In the genomic region with DNA sequence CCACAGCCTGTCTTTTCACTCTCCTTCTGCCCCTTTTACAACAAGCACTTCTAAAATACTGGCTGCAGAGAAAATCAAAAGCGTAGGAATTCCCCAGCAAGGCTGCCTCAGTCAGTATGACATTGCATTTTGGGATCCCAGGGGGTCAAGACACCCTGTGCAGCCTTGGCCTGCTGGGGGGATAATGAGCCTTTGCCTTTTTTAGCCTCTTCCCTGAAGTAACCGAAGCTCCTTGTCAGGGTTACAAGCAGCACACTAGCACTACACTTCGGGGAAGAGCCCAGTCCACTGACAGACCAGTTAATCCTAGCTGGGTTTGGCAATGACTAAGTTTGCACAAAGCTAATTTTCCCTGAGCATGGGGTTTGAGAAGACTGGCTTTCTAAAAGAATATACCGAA, we compare ENCODE assay signal across 22 mouse cellular contexts.
"Had no signal": no experiment of that assay in that cellular context is flagged by ENCODE, and none has a peak within 500 bp of the region (broad histone marks: within the 10 kb centered on the region; RNA-seq: fewer than 3 reads in every experiment).

No protein-coding gene starts in this region.

- H3K9me3 ChIP-seq: heart, embryonic 10.5 days; heart, embryonic 12.5 days; hindbrain, embryonic 10.5 days; hindbrain, embryonic 12.5 days; intestine, embryonic 15.5 days; limb, embryonic 10.5 days; limb, embryonic 12.5 days; liver, embryonic 13.5 days had no signal

- ATAC-seq: hindbrain, embryonic 16.5 days; inflammation-experienced regulatory T-cells, adult 6 months; intestine, embryonic 15.5 days; intestine, postnatal 0 days had no signal

- H3K27me3 ChIP-seq: hindbrain, embryonic 12.5 days; intestine, embryonic 15.5 days; liver, embryonic 13.5 days had no signal

- H3K36me3 ChIP-seq: heart, embryonic 10.5 days; heart, embryonic 12.5 days; hindbrain, embryonic 10.5 days; hindbrain, embryonic 12.5 days; intestine, embryonic 15.5 days; limb, embryonic 10.5 days; limb, embryonic 12.5 days; liver, embryonic 13.5 days had no signal

- DNase-seq: gastrocnemius, postnatal 25 days; heart, postnatal 10 days; heart, postnatal 4 days; kidney, adult 18-20 months; kidney, adult 8-10 months; kidney, postnatal 10 days; kidney, postnatal 25 days; kidney, postnatal 4 days; liver; liver, embryonic 13.5 days had no signal

- H3K4me1 ChIP-seq: heart, embryonic 10.5 days; hindbrain, embryonic 10.5 days; hindbrain, embryonic 12.5 days; liver, embryonic 13.5 days had no signal

- H3K4me3 ChIP-seq: heart, embryonic 10.5 days; heart, embryonic 12.5 days; hindbrain, embryonic 10.5 days; hindbrain, embryonic 12.5 days; intestine, embryonic 15.5 days; layer of hippocampus, adult 2 months; left cerebral cortex, adult 2 months; limb, embryonic 10.5 days; limb, embryonic 12.5 days; liver, embryonic 13.5 days had no signal
